In genomic region chr15:36929088-36929487, GRCm38 (mm10) we compare ENCODE assay signal across 30 mouse cellular contexts.
"Had no signal": no experiment of that assay in that cellular context is flagged by ENCODE, and none has a peak within 500 bp of the region (broad histone marks: within the 10 kb centered on the region; RNA-seq: fewer than 3 reads in every experiment).

No protein-coding gene starts in this region.

- H3K36me3 ChIP-seq: heart, embryonic 10.5 days; heart, embryonic 12.5 days; heart, embryonic 13.5 days; heart, embryonic 15.5 days; hindbrain, embryonic 10.5 days; hindbrain, embryonic 12.5 days; hindbrain, embryonic 13.5 days; hindbrain, embryonic 15.5 days; intestine, embryonic 15.5 days; kidney, embryonic 15.5 days had no signal

- H3K27me3 ChIP-seq: heart, embryonic 12.5 days; heart, embryonic 13.5 days; heart, embryonic 15.5 days; hindbrain, embryonic 12.5 days; hindbrain, embryonic 13.5 days; hindbrain, embryonic 15.5 days; intestine, embryonic 15.5 days; kidney, embryonic 15.5 days had no signal

- H3K9me3 ChIP-seq: heart, embryonic 10.5 days; heart, embryonic 13.5 days; heart, embryonic 15.5 days; hindbrain, embryonic 10.5 days; hindbrain, embryonic 12.5 days; hindbrain, embryonic 13.5 days; hindbrain, embryonic 15.5 days; intestine, embryonic 15.5 days; kidney, embryonic 15.5 days had no signal

- H3K27ac ChIP-seq: heart, embryonic 10.5 days; heart, embryonic 13.5 days; heart, embryonic 15.5 days; hindbrain, embryonic 10.5 days; hindbrain, embryonic 12.5 days; hindbrain, embryonic 13.5 days; hindbrain, embryonic 14.5 days; hindbrain, embryonic 15.5 days; hindbrain, postnatal 0 days; intestine, embryonic 15.5 days; kidney, embryonic 15.5 days; kidney, postnatal 0 days; layer of hippocampus, adult 2 months had no signal

- H3K4me3 ChIP-seq: heart, embryonic 10.5 days; heart, embryonic 12.5 days; heart, embryonic 13.5 days; heart, embryonic 15.5 days; hindbrain, embryonic 10.5 days; hindbrain, embryonic 12.5 days; hindbrain, embryonic 13.5 days; hindbrain, embryonic 15.5 days; intestine, embryonic 15.5 days; kidney, embryonic 15.5 days; layer of hippocampus, adult 2 months had no signal

- H3K4me1 ChIP-seq: hindbrain, embryonic 10.5 days; hindbrain, embryonic 12.5 days; hindbrain, embryonic 13.5 days; hindbrain, embryonic 15.5 days had no signal

- DNase-seq: heart, postnatal 10 days; heart, postnatal 14 days; heart, postnatal 36 days; heart, postnatal 4 days; kidney, adult 11 months; kidney, adult 18-20 months; kidney, adult 2 months; kidney, adult 8-10 months; kidney, adult 9 months; kidney, postnatal 10 days; kidney, postnatal 14 days; kidney, postnatal 25 days; kidney, postnatal 36 days; kidney, postnatal 4 days; layer of hippocampus, adult 9-11 months; layer of hippocampus, postnatal 36 days had no signal
